Mouse (Mus musculus): ENCODE measurements around the gene C2cd4a. TPM values are rescaled to one million over a fixed set of nuclear protein-coding genes. Genes with fewer than 3 reads are reported as not detected.

Gene C2cd4a
- total RNA-seq, 2 experiments from 2014 or later, result not detected

DNA sequence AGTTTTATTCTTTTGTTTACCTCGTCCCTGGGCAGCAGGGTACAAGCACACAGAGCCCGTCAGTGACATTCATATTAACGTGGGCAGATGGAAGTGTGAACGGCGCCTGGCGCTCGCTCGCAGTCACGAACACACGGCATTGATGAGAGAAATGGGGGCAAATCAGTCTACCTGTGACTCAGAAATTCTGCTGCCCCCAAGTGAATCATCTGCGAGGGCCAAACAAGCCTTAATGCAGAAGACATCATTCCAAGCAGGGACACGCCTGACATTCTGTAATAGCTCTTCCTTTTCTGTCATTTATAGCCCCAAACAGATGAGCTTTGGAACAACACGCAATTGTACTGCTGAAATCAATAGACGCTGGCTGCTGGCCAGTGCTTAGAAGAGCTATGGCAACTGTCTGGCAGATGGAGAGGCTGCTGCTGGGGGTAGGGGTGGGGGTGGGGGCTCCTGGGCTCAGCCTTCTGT is 36.9 kb downstream of the C2cd4a start:
- no peak for ATAC-seq (replicated peaks; ENCODE audit: low FRiP score, poor library complexity, severe bottlenecking)

DNA sequence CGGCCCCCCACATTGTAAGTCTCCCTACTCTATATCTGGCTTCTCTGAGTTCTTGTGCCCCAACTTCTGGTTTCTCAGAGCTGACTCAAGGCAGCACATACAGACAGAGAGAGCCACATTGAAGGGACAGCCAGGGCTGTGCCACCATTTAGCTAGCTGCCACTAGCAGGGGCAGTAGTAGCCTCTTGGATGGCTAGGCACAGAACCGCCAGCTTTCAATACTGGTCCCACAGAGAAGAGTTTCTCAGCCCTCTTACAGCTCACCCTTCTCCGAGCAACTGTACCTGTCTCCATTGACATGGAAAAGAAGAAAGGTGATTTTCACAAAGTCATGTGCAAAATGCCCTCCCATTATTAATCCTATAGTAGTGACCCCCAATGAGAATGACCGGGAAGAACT is 37.5 kb downstream of the C2cd4a start:
- ATAC-seq (replicated peaks; ENCODE audit: low FRiP score, poor library complexity, severe bottlenecking), result no peak

DNA sequence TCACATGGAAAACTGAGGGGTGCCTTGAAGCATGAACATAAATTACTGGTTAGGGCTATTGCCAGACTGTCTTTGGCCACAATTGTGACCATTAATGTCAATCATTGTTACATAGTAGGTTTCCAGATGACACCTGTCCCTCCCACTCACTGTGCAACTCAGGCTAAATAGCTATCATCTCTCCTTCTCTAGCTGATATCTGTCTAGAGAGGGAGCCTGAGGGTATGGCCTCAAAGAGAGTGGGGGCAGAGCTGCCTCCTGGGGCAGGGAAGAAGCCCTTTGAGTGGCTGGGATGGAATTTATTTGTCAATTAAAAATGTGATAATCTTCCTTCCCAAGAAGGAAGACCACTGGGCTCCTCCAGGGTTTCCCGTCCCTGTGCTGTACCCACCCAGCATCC is 37.9 kb downstream of the C2cd4a start:
- no peak for ATAC-seq (replicated peaks; ENCODE audit: low FRiP score, poor library complexity, severe bottlenecking)

DNA sequence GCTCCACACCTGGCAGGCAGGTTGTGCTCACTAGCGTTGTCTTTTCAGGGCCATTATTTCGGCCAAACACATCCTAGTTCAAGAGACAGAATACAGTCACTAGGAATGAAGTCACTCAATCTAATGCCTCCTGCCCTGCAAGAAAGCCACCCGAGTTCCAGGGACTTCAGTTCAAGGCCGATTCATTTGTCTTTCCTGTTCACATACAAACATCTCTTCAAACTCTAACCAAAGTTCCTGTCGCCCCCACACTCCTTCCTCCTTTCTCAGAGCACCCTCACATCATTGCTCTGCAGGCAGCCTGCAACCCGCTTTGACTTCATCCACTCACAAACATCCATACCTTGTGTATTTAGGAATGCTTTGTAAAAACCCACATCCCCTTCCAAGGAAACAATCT is 38.6 kb downstream of the C2cd4a start:
- no peak for ATAC-seq (replicated peaks; ENCODE audit: low FRiP score, poor library complexity, severe bottlenecking)

DNA sequence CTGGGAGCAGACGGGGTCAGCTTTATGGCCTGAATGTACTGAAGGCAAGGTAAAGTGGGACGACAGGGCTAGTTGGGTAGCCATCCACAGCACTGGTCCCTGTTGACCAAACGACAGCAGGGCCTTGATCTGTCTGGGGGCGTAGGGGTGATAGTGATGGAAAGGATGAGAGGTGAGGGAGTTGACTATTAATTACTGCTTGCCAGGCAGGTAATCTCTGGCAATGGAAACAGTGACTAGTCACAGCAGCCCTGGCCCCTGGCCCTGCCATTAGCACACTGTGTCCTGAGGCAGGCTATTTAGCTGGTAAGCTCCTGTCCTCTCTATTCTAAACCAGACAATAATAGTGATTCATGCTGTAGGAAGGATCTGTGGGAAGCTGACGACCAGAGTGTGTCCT is 39.7 kb downstream of the C2cd4a start:
- no peak for ATAC-seq (replicated peaks; ENCODE audit: low FRiP score, poor library complexity, severe bottlenecking)

DNA sequence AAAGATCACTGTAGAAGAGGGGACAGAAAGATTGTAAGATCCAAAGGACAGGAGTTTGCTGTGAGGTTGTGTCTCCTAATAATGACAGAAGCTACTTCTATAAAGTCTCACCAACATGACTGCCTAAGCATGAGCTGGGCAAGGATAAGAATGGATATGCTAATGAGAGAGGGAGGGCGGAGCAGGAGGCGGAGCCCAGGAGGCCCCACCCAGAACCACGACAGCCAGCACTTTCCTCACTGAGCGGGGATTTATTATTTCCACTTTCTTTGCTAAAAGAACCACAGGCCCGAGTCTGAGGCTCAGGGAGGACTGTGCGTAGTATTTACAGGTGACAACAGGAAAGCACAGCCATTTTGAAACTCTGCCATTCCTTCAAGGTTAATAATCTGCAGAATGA is 44.5 kb downstream of the C2cd4a start:
- no peak for ATAC-seq (replicated peaks; ENCODE audit: low FRiP score, poor library complexity, severe bottlenecking)

DNA sequence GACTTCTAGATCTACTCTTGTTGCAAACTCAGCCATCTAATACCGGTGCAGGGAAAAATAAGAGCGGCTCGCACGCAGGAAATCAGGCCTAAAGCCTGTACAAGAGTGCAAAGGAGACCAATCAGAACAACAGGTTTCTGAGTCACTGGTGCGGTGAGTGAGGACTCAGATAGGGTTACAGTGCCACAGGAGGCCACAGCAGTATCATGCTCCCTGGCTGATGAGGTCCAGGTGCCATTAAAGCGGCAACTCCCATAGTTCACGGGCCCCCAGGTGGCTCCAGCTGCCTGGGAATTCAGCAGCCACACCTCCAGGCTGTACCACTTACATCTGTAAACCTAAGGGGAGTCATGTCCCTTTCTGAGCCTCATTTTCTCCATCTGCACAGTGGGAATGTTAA is 45.8 kb downstream of the C2cd4a start:
- no peak for ATAC-seq (replicated peaks; ENCODE audit: low FRiP score, poor library complexity, severe bottlenecking)

DNA sequence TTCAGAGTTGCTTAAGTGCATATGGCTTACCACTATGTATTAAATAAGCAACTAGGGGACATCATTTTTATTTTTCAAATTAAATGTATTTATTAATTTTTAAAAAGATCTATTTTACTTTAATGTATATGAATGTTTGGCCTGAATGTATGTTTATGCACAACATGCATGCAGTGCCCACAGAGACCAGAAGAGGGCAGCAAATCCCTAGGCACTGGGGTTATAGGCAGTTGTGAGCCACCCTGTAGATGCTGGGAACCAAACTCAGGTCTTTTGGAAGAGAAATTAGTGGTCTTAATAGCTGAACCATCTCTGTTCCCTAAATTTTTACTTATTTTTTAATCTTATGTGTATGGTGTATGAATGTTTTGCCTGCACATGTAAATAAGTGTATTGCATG is 48.2 kb downstream of the C2cd4a start:
- no peak for ATAC-seq (replicated peaks; ENCODE audit: low FRiP score, poor library complexity, severe bottlenecking)

DNA sequence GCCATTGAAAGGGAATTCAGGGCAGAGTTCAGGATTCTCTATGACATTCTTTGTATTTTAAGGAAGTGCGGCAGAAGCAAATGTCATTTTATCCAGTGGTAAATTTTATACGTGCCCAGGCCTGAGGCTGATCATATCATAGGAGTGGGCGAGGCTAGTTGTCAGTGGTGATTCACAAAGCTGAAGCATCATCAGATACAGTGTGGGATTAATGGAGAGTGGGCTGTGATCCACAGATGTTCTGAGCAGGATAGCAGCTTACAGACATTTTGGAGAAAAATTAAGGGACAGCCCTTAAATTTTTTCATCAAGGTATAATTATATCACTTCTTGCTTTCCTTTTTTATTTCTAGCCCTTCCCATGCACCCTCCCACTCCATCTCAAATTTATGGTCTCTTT is 48.7 kb downstream of the C2cd4a start:
- no peak for ATAC-seq (replicated peaks; ENCODE audit: low FRiP score, poor library complexity, severe bottlenecking)

DNA sequence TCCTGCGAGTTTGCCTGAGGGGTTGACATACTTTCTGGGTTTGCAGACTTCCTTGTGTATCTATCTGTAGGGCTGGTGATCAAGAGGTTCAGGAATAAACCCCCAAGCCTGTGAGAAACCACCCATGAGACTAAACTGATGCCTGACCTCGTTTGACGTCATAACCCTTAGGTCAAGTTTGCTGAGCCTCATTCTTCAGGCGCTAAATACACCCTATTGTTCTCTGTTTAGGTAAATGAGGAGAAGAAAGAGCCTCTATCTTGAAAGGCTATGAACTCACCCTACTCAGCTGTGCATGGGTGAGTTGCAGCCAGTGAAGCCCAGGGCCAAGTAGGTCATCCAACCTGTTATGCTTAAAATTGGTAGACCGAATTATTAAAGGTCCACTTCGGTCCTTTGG is 49.3 kb downstream of the C2cd4a start:
- ATAC-seq (replicated peaks; ENCODE audit: low FRiP score, poor library complexity, severe bottlenecking), result no peak

Other genes with a start within 250 kb of the C2cd4a start
- gene C2cd4b, start 72.9 kb downstream of the C2cd4a start, total RNA-seq (2015; ENCODE audit: low replicate concordance), result not detected in 2 replicates
- not detected in 2 replicates for gene C2cd4b, start 72.9 kb downstream of the C2cd4a start, total RNA-seq (2017; ENCODE audit: low replicate concordance)
- gene Vps13c, start 8.1 kb upstream of the C2cd4a start, total RNA-seq (2015; ENCODE audit: low replicate concordance), result 6.7 and 12.3 TPM in 2 replicates
- gene Vps13c, start 8.1 kb upstream of the C2cd4a start, total RNA-seq (2017; ENCODE audit: low replicate concordance), result 6.5 and 8.4 TPM in 2 replicates